ENCODE assay signal across 1 mouse cellular context in the genomic region with DNA sequence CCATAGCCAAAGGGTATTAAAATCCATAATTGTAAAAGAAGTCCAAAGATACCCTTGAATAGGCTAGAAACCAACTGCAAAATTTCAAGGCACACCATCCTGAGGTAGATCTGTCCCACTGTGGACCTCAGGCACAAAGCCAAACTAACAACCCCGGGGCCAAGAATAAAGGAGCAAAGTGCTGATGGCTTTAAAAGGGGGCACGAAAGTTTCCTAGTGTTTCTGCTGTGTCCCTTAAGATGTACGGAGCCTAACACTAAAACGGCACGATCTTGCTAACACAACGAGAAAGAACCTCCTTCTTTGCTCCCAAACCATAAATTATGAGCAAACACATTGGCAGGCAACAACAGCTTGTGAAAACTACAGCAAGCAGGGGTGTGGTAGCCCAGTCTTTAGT.
TF ChIP-seq lines count a peak whose summit lies in the region.

No protein-coding gene starts in this region.

TF ChIP-seq in CH12.LX, 34 proteins besides CTCF, POLR2A, EP300 and RAD21 (continued from another document):
- TF ChIP-seq KAT2A (IDR thresholded peaks at IDR 0.05; ENCODE audit: insufficient replicate concordance, low read length) (no peak), ZKSCAN1 (IDR thresholded peaks at IDR 0.05; ENCODE audit: borderline replicate concordance, low read depth, low read length) (no peak), CHD2 (IDR thresholded peaks at IDR 0.05; ENCODE audit: low read length) (no peak), CHD1 (IDR thresholded peaks at IDR 0.05; ENCODE audit: low read depth, low read length) (no peak)
